Mouse (Mus musculus): ENCODE results near the gene Zyg11b.

The Zyg11b gene

DNA sequence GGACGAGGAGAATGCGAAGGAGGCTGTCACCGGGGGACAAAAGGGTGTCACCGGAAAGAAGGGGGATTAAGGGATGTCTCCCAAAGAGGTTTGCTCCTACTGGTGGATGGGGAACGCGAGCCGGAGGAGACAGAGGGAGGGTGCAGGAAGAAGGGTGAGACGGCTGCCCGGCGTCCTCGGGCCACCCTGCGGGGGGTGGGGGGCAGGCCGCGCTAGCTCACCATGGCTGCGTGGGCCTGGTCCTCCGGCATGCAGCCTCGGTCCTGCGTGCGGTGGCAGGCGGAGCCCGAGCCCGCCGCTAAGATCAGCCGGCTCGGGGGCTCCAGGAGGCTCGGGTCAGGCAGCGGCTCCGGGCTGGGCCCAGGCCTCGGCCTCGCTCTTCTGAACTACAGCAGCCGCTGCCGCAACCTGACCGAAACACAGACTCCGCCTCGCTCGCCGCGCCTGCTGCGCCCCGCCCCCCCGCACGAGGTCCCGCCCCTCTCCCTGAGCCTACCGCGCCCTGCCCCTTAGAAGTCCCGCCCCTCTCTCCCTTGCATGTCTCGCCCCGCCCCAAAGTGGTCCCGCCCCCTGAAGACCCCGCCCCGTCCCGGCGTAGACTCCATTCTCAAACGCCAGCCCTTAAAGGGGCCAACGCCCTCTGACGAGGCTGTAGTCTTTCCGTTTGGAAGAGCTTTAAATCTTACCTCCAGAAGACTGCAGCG, at the start of gene Zyg11b:
TSS of gene Zyg11b (minus strand) at position 427 of the 704 bp plus-strand sequence.
- DNase-seq (ENCODE audit: low read depth, low spot score), result peak; percentile 85

DNA sequence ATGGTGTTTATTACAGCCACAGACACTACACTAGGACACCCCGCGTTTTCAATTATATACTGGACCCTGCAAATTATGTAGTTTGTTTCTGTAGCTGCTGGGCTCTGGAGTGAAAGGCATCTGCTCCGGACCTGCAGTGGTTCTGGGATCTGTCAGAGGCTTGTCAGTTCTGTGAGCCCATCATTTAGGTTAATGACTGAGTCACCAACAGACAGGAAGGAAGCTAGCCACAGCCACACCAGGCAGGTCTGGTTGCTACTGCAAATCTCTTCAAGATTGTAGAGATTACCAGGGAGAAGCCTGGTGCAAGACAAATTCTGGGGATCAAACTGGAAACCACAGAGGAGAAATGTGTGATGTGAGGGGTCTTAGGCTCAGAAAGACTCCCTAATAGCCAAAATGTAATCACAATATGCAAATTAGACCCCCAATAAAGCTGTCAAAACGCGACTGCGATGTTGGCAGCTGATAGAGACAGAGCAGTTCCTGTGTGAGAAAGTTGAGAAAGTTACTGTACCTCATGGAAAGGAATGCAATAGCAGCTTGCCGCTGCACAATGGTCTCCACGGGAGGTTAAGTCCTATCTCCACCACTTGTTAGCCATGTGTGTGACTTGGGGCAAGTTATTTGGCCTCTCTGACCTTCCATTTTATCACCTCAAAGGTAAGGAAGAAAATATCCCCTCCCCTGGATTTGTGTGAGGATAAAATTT, 49.1 kb upstream of the Zyg11b start:
- no peak for DNase-seq (ENCODE audit: low read depth, low spot score)

DNA sequence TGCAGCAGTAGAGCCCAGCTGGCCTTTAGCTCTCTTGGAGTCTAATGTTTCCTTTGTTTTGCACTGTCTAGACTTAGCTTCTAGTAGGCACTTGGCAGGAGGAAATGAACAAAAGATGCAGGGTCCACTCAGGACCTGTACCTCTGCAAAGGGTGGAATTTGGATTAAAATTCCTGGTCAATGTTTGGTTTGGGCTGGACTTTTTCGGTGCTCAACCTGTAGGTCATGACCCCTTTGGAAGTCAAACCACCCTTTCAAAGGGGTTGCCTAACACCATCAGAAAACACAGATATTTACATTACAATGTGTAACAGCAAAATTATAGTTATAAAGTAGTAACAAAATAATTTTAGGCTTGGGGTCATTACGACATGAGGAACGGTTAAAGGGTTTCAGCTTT, 48.2 kb upstream of the Zyg11b start:
- DNase-seq (ENCODE audit: low read depth, low spot score), result no peak

DNA sequence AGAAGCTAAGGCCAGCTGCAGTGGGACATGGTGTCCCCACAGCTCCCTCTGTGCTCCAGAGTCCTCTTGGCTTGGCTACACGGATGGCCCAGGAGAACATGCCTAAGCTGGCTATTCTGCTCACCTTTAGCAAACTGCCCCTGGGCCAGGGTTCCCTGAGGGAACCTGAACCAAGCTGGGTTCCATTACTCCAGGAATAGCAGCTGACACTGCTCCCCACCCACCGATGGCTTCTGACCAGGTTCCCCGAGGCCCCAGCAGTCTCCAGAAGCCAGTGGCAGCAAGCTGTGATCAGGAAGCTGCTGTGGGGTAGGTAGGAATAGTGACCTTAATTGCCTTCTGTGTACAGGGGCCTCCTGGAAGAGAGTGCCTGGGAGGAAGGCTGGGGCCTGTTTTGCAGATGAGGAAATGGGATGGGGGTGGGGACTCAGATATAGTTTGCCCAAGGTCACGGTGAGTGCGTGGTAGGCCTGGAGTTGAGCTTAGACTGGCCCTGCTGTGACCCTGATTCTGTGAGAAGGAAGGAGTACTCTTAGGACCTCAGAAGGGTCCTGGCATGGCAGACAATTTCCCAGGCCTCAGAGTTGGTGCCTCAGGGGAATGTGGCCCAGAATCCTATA, 47.5 kb upstream of the Zyg11b start:
- no peak for DNase-seq (ENCODE audit: low read depth, low spot score)

DNA sequence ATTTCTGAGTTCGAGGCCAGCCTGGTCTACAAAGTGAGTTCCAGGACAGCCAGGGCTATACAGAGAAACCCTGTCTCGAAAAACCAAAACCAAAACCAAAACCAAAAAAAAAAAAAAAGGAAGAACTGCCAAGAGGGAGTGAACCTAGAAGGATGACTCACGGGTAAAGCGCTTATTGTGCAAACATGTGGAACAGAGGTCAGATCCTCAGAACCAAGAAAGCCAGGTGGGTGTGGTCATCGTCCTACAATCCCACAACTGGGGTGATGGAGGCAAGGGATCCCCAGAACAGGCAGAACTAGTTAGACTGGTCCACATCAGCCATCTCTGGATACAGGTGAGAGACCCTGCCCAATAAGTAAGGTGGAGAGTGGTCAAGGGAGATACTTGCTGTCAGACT, 46.2 kb upstream of the Zyg11b start:
- DNase-seq (ENCODE audit: low read depth, low spot score), result no peak

DNA sequence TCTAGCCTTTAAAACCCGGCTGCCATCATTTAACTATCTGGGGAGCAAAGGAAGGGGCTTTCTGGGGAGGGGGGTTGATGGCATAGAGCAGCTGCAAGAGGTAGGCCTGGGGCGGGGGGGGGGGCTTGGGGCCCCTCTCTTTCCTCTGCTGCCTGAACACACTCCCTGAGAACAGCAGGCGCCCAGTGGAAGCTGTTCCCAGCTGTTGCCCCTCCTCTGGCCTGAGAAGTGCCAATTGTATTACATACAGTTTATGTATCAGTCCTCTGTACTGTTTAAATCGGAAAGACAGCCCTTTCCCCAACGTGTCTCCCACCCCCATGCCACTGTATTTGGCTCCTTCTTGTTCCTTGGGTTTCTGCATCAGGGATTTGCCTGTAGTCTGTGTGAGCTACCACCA, 44.9 kb upstream of the Zyg11b start:
- DNase-seq (ENCODE audit: low read depth, low spot score), result no peak

DNA sequence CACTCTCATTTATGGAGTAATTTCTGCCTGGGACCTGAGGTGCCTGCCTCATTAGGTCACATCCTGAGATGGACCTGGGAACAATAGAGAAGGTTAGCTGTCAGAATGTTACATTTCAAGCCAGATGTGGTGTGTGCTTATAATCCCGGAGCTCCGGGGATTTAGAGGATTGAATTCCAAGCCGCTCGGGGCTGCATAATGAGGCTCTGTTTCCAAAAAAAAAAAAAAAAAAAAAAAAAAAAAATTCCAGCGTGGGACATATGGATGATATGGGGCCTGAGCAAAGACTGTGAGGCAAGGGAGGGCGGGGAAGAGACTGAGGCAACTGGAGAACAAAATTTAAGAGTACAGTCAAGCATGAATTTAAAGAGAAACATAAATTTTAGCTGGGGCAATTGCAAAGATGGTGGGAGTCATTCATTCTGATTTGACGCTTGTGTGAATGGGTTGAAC, 43.8 kb upstream of the Zyg11b start:
- DNase-seq (ENCODE audit: low read depth, low spot score), result no peak

DNA sequence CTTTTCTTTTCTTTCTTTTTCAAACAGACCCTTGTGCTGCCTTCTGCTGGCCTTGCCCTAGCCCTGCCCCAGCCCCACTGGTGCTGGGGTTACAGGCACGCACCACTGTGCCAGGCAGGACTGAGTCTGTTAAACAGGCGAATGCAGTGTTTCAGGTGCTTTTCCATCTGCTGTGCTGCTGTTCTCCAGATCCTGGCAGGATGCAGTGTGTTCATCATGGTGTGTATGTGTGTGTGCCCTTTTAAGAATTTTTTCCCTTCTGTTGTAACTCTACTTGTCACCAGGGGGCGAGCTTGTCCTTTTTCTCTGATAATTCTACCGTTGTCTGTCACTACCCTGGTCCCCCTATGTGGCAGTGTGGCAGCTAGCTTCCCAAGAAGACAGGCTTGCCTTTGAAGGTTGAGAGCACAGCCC, 38.4 kb upstream of the Zyg11b start:
- DNase-seq (ENCODE audit: low read depth, low spot score), result no peak

DNA sequence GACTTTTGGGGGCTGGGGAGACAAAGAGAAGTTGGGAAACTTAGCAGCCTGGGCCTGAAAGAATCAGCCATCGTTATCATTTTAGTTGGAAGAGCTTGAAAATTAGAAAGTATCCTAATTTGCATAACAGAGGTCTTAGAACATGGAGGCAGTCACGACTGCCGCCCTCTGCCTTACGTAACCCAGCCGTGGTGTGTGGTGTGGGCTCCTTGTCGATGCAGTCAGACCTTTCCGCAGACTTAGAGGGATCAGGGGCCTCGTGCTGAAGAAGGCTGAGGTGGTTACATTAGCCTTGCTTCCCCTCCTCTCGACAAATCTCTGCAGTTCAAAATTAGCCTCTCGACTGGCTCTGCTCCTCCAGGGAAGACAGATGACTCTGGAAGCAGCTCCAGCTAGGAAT, 37.9 kb upstream of the Zyg11b start:
- DNase-seq (ENCODE audit: low read depth, low spot score), result no peak

DNA sequence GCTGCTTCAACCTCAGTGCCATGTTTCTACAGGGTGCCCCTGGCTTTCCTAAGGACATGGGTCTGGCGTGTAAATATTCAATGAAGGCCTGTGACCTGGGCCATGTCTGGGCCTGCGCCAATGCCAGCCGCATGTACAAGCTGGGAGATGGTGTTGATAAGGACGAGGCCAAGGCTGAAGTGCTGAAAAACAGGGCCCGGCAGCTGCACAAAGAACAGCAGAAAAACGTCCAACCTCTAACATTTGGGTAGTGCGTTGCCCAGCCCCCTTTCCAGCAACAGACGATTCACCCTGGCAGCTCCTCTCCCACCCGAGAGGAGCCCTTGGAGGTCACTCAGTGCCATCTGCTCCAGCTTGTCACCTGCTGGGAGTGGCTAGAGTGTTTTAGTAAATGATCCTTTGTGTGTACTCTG, 37.4 kb upstream of the Zyg11b start:
- DNase-seq (ENCODE audit: low read depth, low spot score), result no peak

DNA sequence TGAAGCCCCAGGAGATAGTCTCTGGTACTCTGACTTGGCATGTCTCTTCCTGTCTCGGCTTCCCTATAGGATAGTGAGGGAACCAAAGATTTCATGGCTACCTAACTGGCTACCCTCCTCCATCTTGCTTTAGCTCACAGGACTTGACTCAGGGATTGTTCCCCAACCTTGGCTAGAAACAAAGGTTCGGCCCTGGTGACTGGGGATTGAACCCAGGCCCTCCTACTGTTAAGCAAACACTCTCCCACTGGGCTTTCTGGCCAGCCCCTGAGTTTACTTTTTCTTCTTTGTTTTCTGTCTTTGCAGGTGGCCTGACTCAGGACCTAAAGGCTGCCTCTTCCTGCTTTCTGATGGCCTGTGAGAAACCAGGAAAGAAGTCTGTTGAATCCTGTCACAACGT, 36.9 kb upstream of the Zyg11b start:
- DNase-seq (ENCODE audit: low read depth, low spot score), result no peak

DNA sequence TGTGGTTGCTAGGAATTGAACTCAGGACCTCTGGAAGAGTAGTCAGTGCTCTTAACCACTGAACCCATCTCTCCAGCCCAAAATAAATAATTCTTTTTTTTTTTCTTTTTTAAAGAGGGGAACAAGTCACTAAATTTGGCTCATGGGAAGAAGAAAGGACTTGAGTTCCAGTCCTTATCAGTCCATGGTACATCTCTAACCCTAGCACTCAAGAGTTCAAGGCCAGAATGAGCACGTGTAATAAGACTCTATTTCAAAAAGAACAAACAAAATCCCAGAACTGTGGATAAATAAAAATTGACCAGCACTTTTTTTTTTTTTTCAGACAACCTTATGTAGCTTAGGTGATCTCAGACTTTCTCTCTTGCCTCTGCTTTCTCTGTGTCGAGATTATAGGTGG, 35.9 kb upstream of the Zyg11b start:
- DNase-seq (ENCODE audit: low read depth, low spot score), result no peak

DNA sequence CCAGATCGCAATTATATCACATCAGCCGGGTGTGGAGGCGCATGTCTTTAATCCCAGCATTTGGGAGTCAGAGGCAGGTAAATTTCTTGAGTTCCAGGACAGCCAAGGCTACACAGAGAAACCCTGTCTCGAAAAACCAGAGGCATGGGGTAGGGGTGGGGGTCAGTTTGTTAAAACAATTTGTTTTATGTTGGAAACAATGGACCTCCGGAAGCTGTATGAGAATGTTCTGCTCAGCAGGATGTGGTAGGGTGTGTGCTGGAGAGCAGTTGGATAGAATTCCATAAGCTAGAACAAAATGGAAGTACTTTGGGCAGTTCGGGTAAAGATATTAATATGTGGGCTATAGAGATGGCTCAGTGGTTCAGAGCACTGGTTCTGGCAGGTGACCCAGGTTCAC, 34.5 kb upstream of the Zyg11b start:
- DNase-seq (ENCODE audit: low read depth, low spot score), result no peak

DNA sequence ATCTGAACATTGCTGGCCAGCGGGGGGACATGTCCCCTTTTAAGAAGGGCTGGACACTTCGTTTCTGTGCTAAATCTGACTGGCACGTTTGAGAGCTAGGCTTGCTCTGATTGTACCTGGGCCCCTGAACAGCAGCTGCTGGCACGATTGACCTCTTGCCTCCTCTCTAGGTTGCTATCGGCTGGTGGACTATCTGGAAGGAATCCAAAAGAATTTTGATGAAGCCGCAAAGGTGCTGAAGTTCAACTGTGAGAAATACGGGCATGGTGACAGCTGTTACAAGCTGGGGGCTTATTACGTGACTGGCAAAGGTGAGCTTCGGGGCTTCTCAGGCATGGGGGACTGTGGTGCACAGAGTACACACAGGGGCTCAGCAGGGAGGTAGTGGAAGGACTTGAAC, 31.1 kb upstream of the Zyg11b start:
- no peak for DNase-seq (ENCODE audit: low read depth, low spot score)

DNA sequence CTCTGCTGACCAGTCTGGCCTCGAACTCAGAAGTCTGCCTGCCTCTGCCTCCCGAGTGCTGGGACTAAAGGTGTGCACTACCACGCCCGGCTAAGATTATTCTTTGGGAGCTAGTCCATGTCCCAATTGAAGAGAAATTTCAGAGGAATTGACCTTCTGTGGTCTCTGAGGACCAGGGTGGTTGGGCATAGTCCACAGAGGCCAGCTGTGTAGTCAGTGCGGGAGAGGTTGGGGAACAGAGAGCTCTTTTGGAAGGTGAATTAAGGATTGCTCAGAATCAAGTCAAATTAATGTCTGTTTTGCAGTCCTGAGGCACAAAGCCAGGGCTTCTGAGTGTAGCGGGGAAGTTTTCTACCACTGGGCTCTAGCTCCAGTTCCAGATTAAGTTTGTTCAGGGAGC, 28.9 kb upstream of the Zyg11b start:
- no peak for DNase-seq (ENCODE audit: low read depth, low spot score)

DNA sequence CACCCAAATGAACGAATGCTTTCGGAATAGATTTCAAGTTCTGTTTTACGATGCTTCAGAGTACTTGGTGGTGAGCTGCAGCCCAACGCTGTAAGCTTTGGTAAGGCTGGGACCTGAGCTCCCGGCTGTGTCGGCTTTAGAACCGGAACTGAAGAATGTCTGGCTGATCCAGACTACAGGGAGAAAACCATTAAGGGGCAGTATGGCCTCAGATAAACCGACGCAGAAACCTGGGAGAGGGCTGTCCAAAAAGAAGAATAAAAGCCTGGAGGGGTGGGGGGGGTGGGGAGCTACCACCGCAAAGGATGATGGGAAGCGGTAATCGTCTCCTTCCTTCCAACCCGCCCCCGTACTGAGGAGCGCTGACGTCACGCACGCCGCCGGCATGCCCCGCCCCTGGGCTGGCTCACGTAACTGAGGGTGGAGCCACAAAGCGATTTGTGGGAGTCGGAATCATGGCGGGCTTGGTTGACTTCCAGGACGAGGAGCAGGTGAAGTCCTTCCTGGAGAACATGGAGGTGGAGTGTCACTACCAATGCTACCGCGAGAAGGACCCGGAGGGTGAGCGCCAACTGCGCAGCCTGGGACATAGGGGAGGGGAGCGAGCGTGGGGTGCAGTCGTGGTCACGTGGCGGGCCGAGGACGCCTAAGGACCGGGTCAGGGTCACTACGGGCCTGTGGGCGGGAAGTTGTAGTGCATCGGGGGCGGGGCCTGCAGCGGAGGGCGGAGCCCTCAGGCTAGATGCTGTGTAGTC, 27.0 kb upstream of the Zyg11b start, which contains the start of gene Coa7:
TSS of gene Coa7 (plus strand) at position 411 of the 755 bp plus-strand sequence.
- DNase-seq (ENCODE audit: low read depth, low spot score), result peak; percentile 94

DNA sequence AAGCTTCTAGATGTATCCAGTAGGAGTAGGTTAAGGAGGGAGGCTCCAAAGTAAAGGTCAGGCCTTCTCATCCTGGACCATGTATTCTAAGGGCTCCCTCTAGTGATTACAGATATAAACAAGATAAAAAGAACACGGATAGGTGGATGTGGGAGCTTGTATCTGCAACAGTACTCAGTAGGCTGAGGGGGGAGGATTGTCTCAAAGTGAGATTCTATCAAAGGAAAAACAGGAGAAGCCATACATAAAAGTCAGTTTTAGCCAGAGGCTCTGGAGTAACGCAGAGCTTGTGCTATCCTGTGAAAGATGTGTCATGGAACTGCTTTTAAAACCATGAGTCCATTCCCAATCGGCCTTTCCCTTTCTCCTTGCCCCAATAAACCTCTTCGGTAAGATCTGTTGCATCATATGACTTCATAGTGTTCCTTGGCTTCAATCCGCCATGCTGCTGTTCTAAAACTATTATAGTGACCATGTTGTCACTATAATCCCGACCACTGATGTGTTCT, 26.2 kb upstream of the Zyg11b start:
- no peak for DNase-seq (ENCODE audit: low read depth, low spot score)

DNA sequence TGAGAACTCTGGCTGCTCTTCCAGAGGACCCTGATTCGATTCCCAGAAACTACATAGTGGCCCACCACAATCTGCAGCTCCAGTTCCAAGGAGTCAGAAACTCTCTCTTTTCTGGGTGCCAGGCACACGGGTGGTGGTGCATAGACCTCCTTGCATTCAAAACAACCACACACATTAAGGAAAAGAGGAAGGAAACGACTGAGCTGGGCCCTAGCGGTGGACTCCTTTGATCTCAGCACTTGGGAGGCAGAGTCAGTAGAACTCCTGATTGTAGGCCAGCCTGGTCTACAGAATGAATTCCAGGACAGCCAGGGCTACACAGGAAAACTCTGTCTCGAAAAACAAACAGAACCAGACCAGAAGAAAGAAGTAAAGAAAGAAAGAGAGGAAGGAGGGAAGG, 22.7 kb upstream of the Zyg11b start:
- DNase-seq (ENCODE audit: low read depth, low spot score), result no peak

DNA sequence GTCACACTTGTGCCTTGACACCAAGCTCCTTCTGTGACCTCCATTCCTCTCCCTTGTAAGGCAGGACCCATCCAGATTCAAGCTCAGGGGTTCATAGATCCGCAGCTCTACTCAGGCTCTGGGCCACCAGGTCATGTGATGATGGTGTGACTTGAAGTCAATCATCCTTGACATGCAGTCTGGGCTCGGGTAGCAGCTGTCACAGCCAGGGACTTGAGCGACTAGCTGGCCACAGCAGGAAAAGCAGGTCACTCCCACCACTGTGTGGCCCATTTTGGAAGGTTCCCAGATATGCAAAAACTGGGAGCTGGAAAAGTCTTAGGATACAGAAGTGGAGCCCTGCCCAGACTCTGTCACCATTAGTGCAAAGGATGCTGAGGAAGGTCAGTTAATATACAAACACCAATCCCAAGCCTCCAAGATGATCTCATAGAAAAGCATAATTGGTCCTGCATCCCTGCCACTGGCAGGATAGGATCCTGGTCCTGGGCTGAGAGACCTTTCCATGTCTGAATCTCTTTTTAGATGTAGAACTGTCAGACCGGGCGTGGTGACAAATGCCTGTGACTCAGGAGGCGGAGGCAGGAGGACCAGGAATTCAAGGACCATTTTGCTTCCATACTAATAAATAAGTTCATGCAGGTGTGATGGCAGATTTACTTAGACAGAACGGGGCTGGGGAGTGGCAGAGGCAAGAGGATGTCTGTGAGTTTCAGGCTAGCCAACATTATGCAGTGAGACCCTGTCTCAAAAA, 19.9 kb upstream of the Zyg11b start:
- DNase-seq (ENCODE audit: low read depth, low spot score), result no peak

DNA sequence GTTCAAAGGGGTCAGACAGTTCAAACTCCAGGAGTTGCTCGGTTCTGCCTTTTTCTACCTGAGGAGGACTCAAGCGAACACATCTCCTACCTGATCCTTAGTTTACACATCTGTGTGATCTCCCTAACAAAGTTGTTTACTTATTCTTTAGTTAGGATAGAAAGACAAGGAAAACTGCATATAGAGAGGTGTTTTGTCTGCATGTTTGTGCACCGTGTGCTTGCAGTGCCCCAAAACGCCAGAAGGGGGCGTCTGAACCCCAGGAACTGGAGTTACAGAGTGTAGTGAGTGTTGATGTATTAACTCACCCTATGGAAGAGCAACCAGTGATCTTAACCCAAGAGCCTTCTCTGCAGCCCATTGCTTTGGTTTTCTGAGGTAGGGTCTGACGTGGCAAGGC, 18.9 kb upstream of the Zyg11b start:
- DNase-seq (ENCODE audit: low read depth, low spot score), result no peak

Data from retina, adult 2 months (tissue).